Mouse (Mus musculus) liver, embryonic 15.5 days (tissue): ENCODE results near the gene Mapkapk3. TPM values are rescaled to one million over a fixed set of nuclear protein-coding genes. Genes with fewer than 3 reads are reported as not detected.
"Not testable (repeated sequence)": the region's sequence is repeated elsewhere in the genome, so short reads cannot be mapped to it uniquely, and the experiment has no call there.

ENCODE experiments used
- ATAC-seq: fragments of 200-750 bp; cut with Nextera tagmentation; 2 replicates; pipeline ENCODE4 v1.8.0; 2017; ENCODE audit warnings: moderate number of reproducible peaks, mild to moderate bottlenecking, moderate library complexity; ENCODE audit not compliant: insufficient read depth
- H3K27ac ChIP-seq: fragments of 300-500 bp; sonication (generic); replicated peaks from 2 replicates; pipeline ENCODE4 v1.5.1; 2015; ENCODE audit warnings: mild to moderate bottlenecking, inconsistent platforms
- H3K27me3 ChIP-seq: fragments of 300-500 bp; sonication (generic); 2 replicates; pipeline ENCODE4 v1.6.1; 2015; ENCODE audit warnings: mild to moderate bottlenecking, inconsistent platforms
- H3K36me3 ChIP-seq: fragments of 300-500 bp; sonication (generic); replicated peaks from 2 replicates; pipeline ENCODE4 v1.6.1; 2015; ENCODE audit warnings: moderate library complexity, mild to moderate bottlenecking, inconsistent platforms
- H3K4me1 ChIP-seq: fragments of 300-500 bp; sonication (generic); replicated peaks from 2 replicates; pipeline ENCODE4 v1.6.1; 2015; ENCODE audit warnings: inconsistent platforms
- H3K4me2 ChIP-seq: fragments of 300-500 bp; sonication (generic); 2 replicates; pipeline ENCODE4 v1.6.1; 2015; ENCODE audit warnings: moderate library complexity, mild to moderate bottlenecking, inconsistent platforms
- H3K4me3 ChIP-seq: fragments of 300-500 bp; sonication (generic); replicated peaks from 2 replicates; pipeline ENCODE4 v1.5.1; 2015; ENCODE audit warnings: mild to moderate bottlenecking, inconsistent platforms
- H3K9ac ChIP-seq: fragments of 300-500 bp; sonication (generic); 2 replicates; pipeline ENCODE4 v1.6.1; 2015; ENCODE audit warnings: moderate library complexity, mild to moderate bottlenecking, inconsistent platforms
- H3K9me3 ChIP-seq: fragments of 300-500 bp; sonication (generic); replicated peaks from 2 replicates; pipeline ENCODE4 v1.6.1; 2016; ENCODE audit warnings: inconsistent platforms
- WGBS: fragments of 180-500 bp; shearing (Covaris S2); methylation state at CpG from one replicate; pipeline ENCODE4 v1.1.7; 2015; ENCODE audit warnings: mixed read lengths; ENCODE audit not compliant: insufficient replicate concordance; 5-methylcytosine and 5-hydroxymethylcytosine counted together
- polyA plus RNA-seq: library from polyadenylated mRNA; unstranded; fragments of >200 nt; fragmentation: Nextera tagmentation; extraction: Ambion mirVana; gene quantifications from 2 replicates; pipeline ENCODE4 v1.2.1, GENCODE M21; 2015

Gene Mapkapk3
- polyA plus RNA-seq, 1 experiment from 2014 or later = 11.7 TPM

- peaks cover 70% of the 10 kb centered on the region for H3K4me1 ChIP-seq
- H3K9ac ChIP-seq = peak overlapping the region; percentile 18; the same call in 1 of the 2 replicates
- peak overlapping the region; percentile 51 for H3K4me2 ChIP-seq
- H3K27ac ChIP-seq = peak overlapping the region; percentile 66
- no peak overlapping the region; the same call in 1 of the 2 replicates for H3K4me3 ChIP-seq
- H3K36me3 ChIP-seq = no peaks in the 10 kb centered on the region
- H3K27me3 ChIP-seq = no peaks in the 10 kb centered on the region
- 40% methylated on average over 11 of the region's 11 CpGs for WGBS
- peak; percentile 78 for ATAC-seq
- no peaks in the 10 kb centered on the region for H3K9me3 ChIP-seq
These were observed 17.6 kb upstream of the Mapkapk3 start for GRCm38 (mm10) chr9:107307099-107307872.

- H3K27ac ChIP-seq, H3K4me2 ChIP-seq, H3K9me3 ChIP-seq, H3K4me3 ChIP-seq, H3K36me3 ChIP-seq, H3K27me3 ChIP-seq, ATAC-seq, H3K9ac ChIP-seq: not testable (repeated sequence)
- WGBS = 77% methylated on average over 1 of the region's 1 CpGs
- H3K4me1 ChIP-seq = peaks cover 74% of the 10 kb centered on the region
These were observed 17.0 kb upstream of the Mapkapk3 start for GRCm38 (mm10) chr9:107306673-107307072.

- Histone ChIP-seq H3K27ac (peak overlapping the region; percentile 53), H3K4me2 (no peak overlapping the region), H3K36me3 (peaks cover 13% of the 10 kb centered on the region), H3K9ac (no peak overlapping the region), H3K27me3 (no peaks in the 10 kb centered on the region), H3K4me3 (no peak overlapping the region), H3K9me3 (no peaks in the 10 kb centered on the region), H3K4me1 (peaks cover 82% of the 10 kb centered on the region)
- no peak for ATAC-seq
- 63% methylated on average over 13 of the region's 13 CpGs for WGBS
These were observed 16.2 kb upstream of the Mapkapk3 start for GRCm38 (mm10) chr9:107305601-107306542.

- WGBS = 71% methylated on average over 4 of the region's 4 CpGs
- Histone ChIP-seq H3K36me3 (peaks cover 21% of the 10 kb centered on the region), H3K4me3 (no peak overlapping the region), H3K4me1 (peaks cover 90% of the 10 kb centered on the region), H3K9me3 (no peaks in the 10 kb centered on the region), H3K9ac (no peak overlapping the region), H3K27me3 (no peaks in the 10 kb centered on the region), H3K4me2 (no peak overlapping the region), H3K27ac (no peak overlapping the region)
- ATAC-seq = no peak
These were observed 15.3 kb upstream of the Mapkapk3 start for GRCm38 (mm10) chr9:107305012-107305411.

- WGBS = 35% methylated on average over 3 of the region's 3 CpGs
- no peaks in the 10 kb centered on the region for H3K27me3 ChIP-seq
- peak; percentile 49 for ATAC-seq
- H3K36me3 ChIP-seq = peaks cover 22% of the 10 kb centered on the region
- H3K4me1 ChIP-seq = peaks cover 96% of the 10 kb centered on the region
- no peak overlapping the region for H3K4me3 ChIP-seq
- no peak overlapping the region for H3K9ac ChIP-seq
- no peak overlapping the region; the same call in 1 of the 2 replicates for H3K27ac ChIP-seq
- peak overlapping the region; percentile 46 for H3K4me2 ChIP-seq
- H3K9me3 ChIP-seq = no peaks in the 10 kb centered on the region
These were observed 14.7 kb upstream of the Mapkapk3 start for GRCm38 (mm10) chr9:107304383-107304782.

GRCm38 (mm10) chr9:107303900-107304299 is 14.2 kb upstream of the Mapkapk3 start:
- Histone ChIP-seq H3K36me3 (peaks cover 22% of the 10 kb centered on the region), H3K9me3 (no peaks in the 10 kb centered on the region), H3K27me3 (no peaks in the 10 kb centered on the region), H3K4me3 (no peak overlapping the region), H3K4me2 (no peak overlapping the region), H3K4me1 (peaks cover 99% of the 10 kb centered on the region), H3K9ac (no peak overlapping the region), H3K27ac (no peak overlapping the region; the same call in 1 of the 2 replicates)
- ATAC-seq = no peak
- 75% methylated on average over 5 of the region's 5 CpGs for WGBS

GRCm38 (mm10) chr9:107303121-107303820 is 13.6 kb upstream of the Mapkapk3 start:
- no peak for ATAC-seq
- no peak overlapping the region for H3K4me3 ChIP-seq
- peaks cover 22% of the 10 kb centered on the region for H3K36me3 ChIP-seq
- no peaks in the 10 kb centered on the region for H3K27me3 ChIP-seq
- H3K9ac ChIP-seq = no peak overlapping the region
- H3K4me1 ChIP-seq = peaks cover 99% of the 10 kb centered on the region
- peak overlapping the region; percentile 34 for H3K27ac ChIP-seq
- H3K4me2 ChIP-seq = no peak overlapping the region
- 71% methylated on average over 9 of the region's 9 CpGs for WGBS
- H3K9me3 ChIP-seq = no peaks in the 10 kb centered on the region

- Histone ChIP-seq H3K9ac (no peak overlapping the region), H3K4me2 (no peak overlapping the region), H3K27ac (peak overlapping the region; percentile 34; the same call in 1 of the 2 replicates), H3K4me3 (no peak overlapping the region), H3K27me3 (no peaks in the 10 kb centered on the region), H3K4me1 (peaks cover 99% of the 10 kb centered on the region), H3K9me3 (no peaks in the 10 kb centered on the region), H3K36me3 (peaks cover 22% of the 10 kb centered on the region)
- WGBS = 64% methylated on average over 7 of the region's 7 CpGs
- no peak for ATAC-seq
These were observed 12.9 kb upstream of the Mapkapk3 start for GRCm38 (mm10) chr9:107302592-107302991.

- no peak overlapping the region for H3K9ac ChIP-seq
- WGBS = 61% methylated on average over 17 of the region's 17 CpGs
- H3K27ac ChIP-seq = no peak overlapping the region
- H3K4me3 ChIP-seq = no peak overlapping the region
- H3K4me1 ChIP-seq = peaks cover 99% of the 10 kb centered on the region
- H3K4me2 ChIP-seq = no peak overlapping the region
- no peaks in the 10 kb centered on the region for H3K27me3 ChIP-seq
- no peak for ATAC-seq
- H3K36me3 ChIP-seq = peaks cover 22% of the 10 kb centered on the region
- H3K9me3 ChIP-seq = no peaks in the 10 kb centered on the region
These were observed 12.1 kb upstream of the Mapkapk3 start for GRCm38 (mm10) chr9:107301554-107302331.
